Mouse (Mus musculus): Measurements from ENCODE around the gene Vipr2. TPM values are rescaled to one million over a fixed set of nuclear protein-coding genes. Genes with fewer than 3 reads are reported as not detected.
A peak's percentile ranks its signal among the peaks of the same experiment; 100 is the strongest.

Gene Vipr2
- total RNA-seq (2021): 0.96 and 1.4 TPM in 2 replicates
- long read RNA-seq, experiment 1, partial matches to known transcripts: 1 of 2 reads
- long read RNA-seq, experiment 1, other reads (novel, unspliced or antisense): 1 of 2 reads
- long read RNA-seq, experiment 2: 0 reads

DNA sequence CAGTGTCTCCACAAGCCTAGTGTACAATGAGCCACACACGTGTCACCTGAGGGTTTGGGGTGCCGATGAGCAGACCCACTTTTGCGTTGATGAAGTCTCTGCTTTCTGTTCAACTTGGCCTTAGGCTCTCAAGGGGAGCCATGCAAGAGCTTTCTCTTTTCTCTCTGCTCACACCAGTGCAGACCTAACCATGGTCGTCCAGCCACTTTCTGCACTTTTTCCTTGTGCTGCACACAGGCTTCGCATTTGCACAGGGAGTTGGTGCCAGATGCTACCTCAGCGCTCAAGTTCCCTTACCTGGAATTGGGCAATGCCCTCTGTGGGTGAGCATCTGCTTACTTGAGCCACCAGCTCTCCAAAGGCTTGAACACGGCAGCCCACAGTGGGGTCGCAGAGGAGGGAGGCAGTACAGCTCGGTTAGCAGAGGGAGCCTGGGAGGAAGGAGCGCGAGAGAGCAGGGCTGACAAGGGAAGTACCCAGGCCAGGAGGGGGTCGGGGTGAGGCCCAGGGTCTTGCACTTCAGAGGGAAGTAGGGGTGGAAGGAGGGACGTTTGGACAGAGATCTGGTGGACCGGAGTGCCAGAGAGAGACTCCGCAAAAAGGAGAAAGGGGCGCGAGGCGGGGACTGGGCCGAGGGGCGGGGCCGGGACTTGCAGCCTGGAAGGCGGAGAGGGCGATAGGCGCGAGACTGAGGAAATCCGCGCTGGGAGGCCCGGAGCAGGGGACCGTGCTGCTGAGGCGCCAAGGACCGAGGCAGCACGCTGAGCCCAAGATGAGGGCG, at the start of gene Vipr2:
Gene Vipr2, plus strand, starts transcription at position 653 of the 781 bp plus-strand sequence.
- peak; percentile 73 for DNase-seq

DNA sequence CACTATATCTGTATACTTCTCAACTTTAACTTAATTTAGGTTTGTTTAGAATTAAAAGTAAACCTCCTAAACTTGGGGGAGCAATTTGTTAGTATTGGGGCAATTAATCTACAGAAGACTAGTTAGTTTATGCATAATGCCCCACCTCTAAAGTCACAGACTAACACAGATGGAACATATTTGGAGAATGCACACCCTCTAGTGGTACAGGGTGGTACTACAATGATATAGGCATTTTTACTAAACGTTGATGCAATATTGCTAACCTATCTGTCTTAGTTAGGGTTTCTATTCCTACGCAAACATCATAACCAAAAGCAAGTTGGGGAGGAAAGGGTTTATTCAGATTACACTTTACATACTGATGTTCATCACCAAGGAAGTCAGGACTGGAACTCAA, 49.4 kb upstream of the Vipr2 start:
- DNase-seq: no peak

DNA sequence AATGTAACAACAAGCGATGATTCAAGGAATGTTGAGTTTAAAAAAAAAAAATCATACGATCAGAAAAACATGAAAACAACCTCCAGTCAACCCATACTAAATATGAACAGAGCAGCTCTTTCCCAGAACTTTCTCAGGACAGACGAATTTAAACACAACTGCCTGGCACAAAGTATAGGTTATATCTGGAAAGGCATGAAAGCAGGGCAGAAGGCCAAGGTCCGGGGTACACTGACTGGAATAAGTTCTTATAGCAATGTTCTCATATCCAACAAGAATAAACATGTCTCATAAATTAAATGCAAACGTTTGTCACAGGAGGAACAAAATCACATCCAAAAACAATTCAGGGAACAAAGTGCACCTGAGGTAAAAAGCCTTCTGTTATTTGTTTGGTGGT, 42.2 kb upstream of the Vipr2 start:
- no peak for DNase-seq

DNA sequence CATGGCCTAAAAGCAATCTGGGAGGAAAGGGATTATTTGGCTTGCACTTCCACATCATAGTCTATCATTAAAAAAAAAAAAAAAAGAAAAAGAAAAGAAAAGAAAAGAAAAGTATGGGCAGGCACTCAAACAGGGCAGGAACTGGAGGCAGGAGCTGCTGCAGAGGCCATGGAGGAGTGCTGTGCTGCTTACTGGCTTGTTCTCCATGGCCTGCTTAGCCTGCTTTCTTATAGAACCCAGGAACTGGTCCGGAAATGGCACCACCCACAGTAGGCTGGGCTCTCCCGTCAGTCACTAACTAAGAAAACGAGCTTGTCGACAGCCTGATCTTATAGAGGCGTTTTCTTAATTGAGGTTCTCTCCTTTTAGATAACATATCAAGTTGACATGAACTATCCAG, 32.7 kb upstream of the Vipr2 start:
- no peak for DNase-seq

DNA sequence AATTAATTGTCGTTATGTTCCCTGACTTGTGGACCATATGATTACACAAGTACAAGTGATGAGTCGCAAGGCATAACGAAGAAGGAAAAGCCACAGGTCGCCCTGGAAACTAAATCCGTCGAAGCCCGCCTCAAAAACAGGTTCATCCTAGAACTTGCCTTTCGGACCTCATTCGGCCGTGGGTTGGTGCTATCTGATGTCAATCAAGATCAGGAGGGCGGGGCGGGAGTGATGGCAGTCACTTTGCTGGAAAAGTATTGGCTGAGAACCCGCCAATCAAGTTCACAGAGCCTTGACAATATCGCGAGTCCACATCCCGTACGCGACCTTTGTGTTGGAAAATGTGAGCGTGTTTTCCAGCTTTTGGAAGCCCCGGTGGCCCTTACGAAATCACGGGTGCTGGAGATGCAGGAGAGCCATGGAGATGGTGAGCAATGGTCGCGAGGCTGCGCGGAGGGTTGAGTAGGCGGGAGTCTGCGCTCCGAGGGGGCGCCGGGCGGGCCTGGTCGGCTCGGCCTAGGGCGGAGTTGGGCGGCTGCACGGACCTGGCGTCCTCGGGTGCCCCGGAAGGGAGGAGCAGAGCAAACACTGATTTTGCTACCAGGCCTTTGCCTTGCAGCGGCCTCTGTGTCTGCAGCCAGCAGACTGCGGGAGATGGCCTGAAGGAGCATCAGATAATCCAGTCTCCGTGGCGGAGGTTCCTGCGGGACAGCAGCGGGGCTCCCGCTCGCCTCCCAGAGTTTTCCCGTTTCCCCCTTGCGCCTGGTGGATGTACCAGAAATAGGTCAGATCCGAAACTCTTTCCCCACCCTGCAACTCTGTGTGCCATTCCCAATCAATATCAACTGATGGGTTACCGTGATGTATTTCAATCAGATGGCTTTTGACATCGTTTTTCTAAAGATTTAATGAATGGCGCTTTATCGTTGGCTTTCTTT, 29.8 kb upstream of the Vipr2 start, which contains the start of gene Zfp386:
Gene Zfp386, plus strand, starts transcription at position 285 of the 938 bp plus-strand sequence.
- peak; percentile 99 for DNase-seq

DNA sequence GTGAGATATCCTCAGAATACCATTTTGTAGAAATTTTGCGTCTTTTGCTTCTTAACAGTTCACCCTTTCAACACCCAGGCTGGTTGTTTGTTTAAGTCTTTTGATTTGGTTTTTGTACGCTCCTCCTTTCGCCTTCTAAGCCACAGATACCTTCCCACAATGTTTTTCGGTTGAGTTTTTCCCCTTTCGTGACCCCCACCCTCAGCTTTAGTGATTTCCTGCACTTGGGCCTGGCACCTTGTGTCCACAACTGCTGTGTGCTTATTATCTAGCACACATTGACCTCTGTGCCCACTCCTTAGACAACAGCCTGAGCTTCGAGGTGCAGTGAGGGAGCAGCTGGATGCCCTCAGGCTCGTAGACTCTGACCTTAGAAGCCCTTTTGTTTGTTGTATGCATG, 28.8 kb upstream of the Vipr2 start:
- DNase-seq: peak; percentile 9

DNA sequence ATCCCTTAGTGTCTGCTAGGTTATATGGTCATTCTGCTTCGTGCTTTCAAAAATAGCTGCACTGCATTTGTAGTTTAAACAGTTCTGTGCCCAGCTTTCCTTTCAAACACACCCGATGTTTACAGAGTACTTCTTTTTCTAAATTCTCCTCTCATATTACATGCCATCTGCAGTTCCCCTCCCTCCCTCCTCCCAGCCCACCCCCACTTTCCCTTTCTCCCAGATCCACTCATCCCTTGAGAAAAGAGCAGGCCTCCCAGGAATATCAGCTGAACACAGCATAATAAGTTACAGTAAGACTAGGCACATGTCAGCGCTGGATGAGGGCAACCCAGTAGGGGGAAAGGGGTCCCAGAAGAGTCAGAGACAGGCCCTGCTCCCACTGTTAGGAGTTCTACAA, 28.3 kb upstream of the Vipr2 start:
- peak; percentile 11 for DNase-seq

DNA sequence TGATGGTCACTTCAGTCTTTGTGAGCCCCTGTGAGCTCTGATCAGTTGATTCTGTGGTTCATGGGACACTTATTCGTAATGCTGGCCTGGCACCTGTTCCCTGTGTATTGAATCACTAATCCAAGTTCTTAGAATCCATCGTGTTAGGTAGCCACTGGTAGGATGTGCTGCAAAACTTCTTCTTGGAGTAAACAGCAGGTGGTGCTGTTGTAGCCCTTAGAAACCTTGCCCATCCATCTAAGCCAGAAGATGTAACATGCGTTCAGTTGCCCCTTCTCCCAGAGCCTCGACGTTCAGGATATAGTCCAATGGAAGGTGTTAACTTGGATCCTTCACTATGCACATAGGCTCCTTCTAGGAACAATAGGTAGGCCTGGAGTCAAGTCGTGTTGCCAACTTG, 27.8 kb upstream of the Vipr2 start:
- DNase-seq: peak; percentile 15

DNA sequence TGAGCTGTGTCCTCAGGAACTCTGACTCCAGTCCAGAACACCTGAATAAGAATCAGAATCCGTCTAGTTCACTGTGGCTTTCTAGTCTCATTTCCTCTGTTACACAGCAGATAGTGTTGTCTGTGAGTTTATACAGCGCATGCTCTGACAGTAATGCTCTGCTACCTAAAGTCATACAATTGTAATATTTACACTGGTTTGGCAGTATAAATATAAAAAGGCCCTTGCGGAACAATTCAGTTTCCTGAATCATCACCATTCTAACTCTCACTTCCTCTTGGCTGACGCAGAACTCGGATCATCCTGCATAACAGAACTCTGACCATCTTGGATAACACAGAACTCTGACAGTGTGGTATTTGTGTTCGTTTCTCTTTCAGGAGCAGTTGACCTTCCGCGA, 23.2 kb upstream of the Vipr2 start:
- no peak for DNase-seq

DNA sequence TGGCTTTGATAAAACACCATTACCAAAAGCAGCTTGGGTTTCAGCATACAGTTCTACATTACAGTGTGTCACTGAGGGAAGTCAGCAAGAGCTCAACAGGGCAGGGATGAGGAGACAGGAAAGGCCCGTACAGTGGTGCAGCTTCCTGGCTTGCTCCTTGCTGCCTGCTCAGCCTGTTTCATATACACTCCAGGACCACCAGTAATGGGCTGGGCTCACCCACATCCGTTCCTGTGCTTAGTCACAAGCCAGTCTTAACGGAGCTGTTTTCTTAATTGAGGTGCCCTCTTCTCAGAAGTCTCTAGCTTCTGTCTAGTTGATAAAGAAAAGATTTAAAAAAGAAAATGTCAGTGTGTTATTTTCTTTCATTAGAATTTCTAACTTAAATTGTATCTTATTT, 21.4 kb upstream of the Vipr2 start:
- no peak for DNase-seq

DNA sequence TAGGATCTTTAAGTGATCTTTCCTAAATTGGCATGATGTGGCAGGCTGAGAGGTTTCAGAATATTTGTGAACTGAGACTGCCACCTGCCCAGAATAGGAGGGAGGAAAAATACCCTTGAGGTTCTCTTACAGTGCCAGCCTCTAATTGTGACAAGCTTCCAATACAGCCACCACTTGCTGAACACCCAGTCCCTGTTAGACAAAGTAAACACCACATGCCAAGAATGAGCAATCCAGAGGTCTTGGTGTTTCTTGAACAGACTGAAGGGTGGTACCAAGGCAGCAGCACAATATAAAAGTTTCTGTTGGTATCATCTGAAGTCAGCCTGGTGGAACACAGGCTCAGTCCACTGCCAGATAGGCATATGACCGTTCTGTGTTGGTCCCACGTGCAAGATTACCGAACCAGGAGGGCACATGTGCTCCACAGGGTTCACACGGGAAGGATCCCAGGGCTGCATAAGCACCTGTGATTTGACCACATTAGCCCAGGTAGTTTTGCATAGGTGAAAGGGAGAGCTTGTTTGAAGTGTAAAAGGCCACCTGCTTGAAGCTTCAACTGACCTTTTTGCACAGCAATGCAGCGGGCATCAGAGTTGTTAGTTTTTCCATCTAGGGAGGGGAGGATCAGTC, 15.8 kb upstream of the Vipr2 start:
- DNase-seq: no peak

DNA sequence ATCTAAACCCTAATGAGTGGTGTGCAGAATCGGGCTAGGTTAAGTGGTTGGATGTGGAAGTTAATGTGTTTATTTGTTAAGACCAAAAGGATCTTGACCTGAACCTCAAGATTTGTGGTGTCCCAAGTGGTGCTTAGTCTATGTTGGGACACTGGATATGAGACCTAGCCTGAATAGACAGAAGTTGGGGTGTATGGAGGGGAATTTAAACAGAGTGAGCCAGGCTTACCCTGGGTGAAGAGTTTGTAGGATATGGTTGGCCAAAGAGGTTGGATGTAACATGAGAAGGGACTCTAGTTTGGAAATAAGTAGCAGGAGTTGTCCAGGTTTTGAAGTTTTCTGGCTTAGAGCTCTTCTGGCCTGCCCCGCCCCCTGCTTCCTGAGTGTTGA, 15.3 kb upstream of the Vipr2 start:
- DNase-seq: no peak

DNA sequence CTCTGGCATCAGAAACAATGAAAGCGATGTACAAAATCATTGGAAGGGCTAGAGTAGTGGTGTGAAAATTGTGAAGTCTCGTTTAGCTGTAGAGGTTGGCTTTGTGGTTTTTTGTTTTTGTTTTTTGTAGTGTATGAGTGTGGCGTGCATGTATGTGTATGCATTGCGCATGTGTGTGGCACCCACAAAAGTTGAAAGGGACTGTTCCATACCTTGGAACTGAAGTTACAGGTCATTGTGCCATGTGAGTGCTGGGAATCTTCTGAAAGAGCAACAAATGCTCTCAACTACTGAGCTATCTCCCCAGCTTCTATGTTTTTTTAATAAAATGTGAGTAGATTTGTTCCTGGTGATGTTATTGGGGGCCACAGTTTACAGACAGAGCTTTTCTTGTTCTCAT, 14.5 kb upstream of the Vipr2 start:
- DNase-seq: no peak

DNA sequence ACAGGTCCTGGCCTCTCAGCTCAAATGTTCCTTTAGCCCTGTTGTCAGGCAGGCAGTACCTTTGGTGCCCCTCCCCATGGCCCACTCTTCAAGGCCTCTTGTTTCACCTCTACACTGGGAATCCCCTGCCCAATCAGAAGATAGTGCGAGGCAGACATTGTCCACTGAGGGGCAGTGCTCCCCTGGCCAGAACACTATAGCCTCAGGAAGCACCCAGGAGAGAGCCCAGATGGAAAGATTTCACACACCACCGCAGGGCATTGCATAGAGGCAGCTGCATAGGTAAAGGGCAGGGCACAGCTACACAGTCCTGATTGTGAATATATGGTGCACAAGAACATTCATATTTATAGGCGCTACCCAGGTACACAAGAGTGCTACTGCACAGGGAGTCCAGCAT, 6.5 kb upstream of the Vipr2 start:
- DNase-seq: peak; percentile 61

DNA sequence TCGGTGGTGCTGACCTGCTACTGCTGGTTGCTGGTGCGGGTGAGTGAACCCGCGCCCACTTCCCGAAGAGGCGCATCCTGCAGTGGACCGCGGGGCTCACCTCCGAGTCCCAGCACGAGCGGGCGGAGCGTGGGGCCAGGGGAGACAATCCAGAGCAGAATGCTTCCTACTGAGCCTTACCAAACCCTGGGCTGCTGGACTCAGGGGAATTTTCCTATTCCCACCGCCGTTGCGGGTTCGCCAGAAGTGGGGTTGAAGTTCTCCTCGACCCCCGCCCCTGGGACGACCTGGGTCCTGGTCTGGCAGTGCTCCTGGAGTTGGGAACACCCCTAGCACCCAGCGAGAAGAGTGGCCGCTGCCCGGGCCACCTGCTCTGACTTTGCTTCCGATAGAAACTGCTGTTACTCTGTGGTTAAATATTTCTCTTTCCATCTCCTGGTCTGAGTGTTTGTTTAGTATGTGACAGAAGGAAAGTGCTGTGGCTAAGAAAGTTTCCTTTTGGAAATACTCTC, 385 bp downstream of the Vipr2 start:
- no peak for DNase-seq

DNA sequence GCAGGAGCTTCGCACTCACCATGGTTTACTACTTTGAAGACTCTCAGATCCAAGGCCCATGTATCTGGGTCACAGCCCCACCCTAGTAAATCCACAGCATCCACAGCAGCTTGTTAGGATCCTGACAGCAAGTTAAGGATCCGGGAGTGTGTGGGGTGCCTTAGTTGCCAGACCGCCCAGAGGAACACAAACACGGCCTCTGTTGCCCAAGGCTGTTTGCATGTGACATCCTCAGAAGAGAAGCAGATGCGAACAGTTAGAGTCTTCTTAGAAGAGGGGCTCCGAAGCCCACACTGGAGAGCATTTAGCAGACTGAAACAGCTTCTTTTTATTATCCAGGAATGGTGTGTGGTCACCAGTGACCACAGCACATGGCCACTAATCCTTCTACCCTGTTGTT, 5.6 kb downstream of the Vipr2 start:
- DNase-seq: no peak

DNA sequence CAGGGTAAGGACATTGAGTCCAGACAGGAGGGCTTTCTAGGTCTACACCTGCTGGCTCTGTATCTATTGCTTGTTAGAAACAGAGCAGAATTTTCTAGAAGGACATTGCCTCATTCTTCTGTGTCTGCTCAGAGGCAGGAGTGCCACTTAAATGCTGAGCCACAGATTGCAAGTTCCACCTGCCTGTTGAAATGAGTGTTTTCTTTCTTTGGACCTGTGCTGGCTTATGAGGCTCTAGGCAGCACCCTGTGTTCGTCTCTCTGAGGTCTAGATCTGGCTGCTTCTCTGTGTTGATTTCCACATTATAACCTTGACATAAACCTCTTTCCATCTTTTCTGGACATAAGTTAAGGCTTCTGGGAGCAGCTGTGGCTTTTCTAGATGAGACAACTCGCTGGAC, 6.8 kb downstream of the Vipr2 start:
- DNase-seq: no peak

DNA sequence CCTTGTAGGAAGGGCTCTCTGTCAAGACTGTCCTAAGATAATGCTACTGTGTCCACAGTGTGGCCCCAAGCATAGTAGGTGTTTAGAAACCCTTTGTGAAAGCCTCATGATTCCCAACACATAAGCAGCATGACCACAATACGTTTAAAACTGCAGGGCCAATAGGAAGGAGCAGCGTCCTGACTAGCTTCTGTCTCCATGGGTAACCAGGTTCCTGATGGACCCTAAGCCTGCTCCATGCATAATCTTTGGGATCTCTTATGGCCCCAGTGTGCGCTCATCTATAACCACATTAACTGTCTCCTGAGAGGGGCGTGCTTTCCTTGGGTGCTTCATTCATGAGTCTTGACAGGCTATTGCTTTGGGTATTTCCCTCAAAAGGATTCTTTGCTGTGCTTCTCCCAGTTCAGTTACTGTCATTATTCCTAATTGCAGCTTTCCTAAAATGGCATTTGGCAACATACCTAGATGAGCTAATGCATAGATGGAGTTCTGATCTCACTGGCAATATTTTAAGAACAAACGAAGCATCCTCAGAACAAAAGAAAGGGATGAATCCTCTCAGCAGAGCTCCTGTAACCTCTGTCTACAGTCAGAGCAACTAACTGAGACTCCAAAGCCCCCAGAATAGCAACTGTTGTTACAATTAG, 9.6 kb downstream of the Vipr2 start:
- DNase-seq: no peak

DNA sequence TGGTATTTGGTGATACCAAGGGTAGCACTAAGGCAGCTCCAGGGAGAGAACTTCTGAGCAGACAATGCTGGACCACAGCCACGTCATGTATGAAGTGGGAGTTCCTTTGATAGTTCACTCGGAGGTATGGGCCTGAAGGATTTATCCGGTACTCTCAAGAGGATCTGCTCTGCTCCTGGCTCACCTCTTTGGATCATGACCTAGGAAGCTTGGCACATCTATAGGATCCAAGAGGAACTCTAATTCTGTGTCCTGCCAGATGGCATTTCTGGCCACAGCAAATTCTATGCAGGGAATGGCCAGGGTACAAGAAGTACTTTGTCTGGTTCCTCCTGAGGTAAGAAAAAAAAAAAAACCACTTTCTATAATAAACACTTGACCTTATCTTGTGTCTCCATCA, 12.3 kb downstream of the Vipr2 start:
- DNase-seq: no peak

DNA sequence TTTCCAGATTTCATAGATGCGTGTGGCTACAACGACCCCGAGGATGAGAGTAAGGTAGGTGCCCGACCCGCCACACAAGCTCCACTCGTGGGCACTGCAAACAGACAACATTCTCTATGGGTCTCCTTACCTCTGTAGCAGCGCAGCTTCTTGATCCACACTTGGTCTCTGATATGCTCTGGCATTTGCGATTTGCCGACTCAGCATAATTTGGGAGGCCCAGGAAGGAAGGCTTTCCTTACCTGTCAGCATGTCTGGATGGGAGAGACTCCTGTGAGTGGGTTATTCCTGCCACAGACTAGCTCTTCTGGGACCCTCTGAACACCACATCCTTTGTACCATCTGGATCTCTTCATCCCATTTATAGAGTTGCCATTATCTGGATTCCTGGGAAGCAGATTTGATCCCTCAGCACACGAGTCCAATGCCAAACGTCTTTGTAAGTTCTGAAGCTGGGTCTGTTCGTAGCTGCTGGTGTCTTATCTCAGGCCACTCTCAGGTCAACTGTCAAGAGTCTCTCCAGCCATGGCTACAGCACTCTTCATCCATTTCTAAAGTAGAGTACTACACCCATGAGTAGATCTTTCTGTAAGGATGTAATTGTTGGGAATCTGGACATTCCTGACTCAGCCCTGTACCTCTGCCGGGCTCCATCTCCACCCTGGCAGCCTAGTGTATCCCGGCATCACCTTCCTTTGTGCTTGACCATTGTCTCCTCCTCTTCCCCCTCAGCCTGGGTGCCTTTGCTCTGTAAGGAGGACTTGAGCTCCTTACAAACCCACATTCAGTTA, 17.4 kb downstream of the Vipr2 start:
- DNase-seq: no peak

DNA sequence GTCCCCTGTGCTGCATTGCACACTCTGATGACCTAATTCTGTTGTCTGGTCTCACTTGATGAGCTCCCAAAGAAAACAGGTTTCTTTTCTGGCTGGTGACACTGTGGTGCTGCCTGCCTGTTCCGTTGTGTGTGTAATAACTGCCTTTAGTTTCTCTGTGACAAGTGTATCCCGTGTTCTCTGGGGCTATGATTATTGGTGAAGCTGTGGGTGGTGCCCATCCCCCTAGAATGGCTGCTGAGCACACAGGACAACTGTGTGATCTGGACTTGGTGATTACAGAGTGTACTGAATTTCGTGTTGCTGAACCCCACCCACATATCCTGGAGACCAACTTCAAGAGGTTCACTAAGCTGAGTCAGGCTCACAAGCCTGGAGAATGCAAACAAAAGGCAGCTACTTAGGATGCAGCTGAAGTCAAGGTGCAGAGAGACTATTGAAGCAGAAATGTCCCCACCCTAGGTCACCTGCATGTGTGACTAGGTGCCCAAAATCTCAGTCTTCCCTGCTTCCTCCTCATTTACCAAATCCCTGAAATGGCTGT, 18.9 kb downstream of the Vipr2 start:
- no peak for DNase-seq
